Mouse (Mus musculus) limb, embryonic 13.5 days (tissue): Measurements from ENCODE around the gene Atxn7l1. TPM values are rescaled to one million over a fixed set of nuclear protein-coding genes. Genes with fewer than 3 reads are reported as not detected.
A peak's percentile ranks its signal among the peaks of the same experiment; 100 is the strongest.

ENCODE experiments used
- ATAC-seq: fragments of 200-750 bp; cut with Nextera tagmentation; 2 replicates; pipeline ENCODE4 v1.8.0; 2017; ENCODE audit warnings: low read depth, moderate number of reproducible peaks, moderate TSS enrichment; ENCODE audit not compliant: low FRiP score
- H3K27ac ChIP-seq: fragments of 300-500 bp; sonication (generic); 2 replicates; pipeline ENCODE4 v1.5.1; 2015; ENCODE audit warnings: inconsistent platforms, mild to moderate bottlenecking, moderate library complexity
- H3K27me3 ChIP-seq: fragments of 300-500 bp; sonication (generic); 2 replicates; pipeline ENCODE4 v1.6.1; 2015; ENCODE audit warnings: mild to moderate bottlenecking, inconsistent platforms
- H3K36me3 ChIP-seq: fragments of 300-500 bp; sonication (generic); 2 replicates; pipeline ENCODE4 v1.6.1; 2015; ENCODE audit warnings: inconsistent platforms, mild to moderate bottlenecking, moderate library complexity
- H3K4me1 ChIP-seq: fragments of 300-500 bp; sonication (generic); 2 replicates; pipeline ENCODE4 v1.6.1; 2015; ENCODE audit warnings: inconsistent platforms
- H3K4me2 ChIP-seq: fragments of 300-500 bp; sonication (generic); replicated peaks from 2 replicates; pipeline ENCODE4 v1.6.1; 2015; ENCODE audit warnings: inconsistent platforms, mild to moderate bottlenecking, moderate library complexity
- H3K4me3 ChIP-seq: fragments of 300-500 bp; sonication (generic); 2 replicates; pipeline ENCODE4 v1.5.1; 2015; ENCODE audit warnings: moderate library complexity, mild to moderate bottlenecking, inconsistent platforms
- H3K9ac ChIP-seq: fragments of 300-500 bp; sonication (generic); 2 replicates; pipeline ENCODE4 v1.6.1; 2015; ENCODE audit warnings: mild to moderate bottlenecking, inconsistent platforms
- H3K9me3 ChIP-seq: fragments of 300-500 bp; sonication (generic); 2 replicates; pipeline ENCODE4 v1.6.1; 2016; ENCODE audit warnings: inconsistent platforms
- WGBS: fragments of 180-500 bp; shearing (Covaris S2); methylation state at CpG from one replicate; pipeline ENCODE4 v1.1.7; 2015; 5-methylcytosine and 5-hydroxymethylcytosine counted together
- polyA plus RNA-seq: library from polyadenylated mRNA; unstranded; fragments of >200 nt; fragmentation: Nextera tagmentation; extraction: Ambion mirVana; gene quantifications from 2 replicates; pipeline ENCODE4 v1.2.1, GENCODE M21; 2015

The Atxn7l1 gene
- polyA plus RNA-seq, 1 experiment from 2014 or later = 13.9 TPM

GRCm38 (mm10) chr12:33190133-33190532 is 42.6 kb downstream of the Atxn7l1 start:
- no peak for ATAC-seq

GRCm38 (mm10) chr12:33190633-33191032 is 43.1 kb downstream of the Atxn7l1 start:
- Histone ChIP-seq H3K4me3 (no peak overlapping the region), H3K27me3 (no peaks in the 10 kb centered on the region), H3K36me3 (no peaks in the 10 kb centered on the region), H3K4me2 (no peak overlapping the region), H3K9me3 (no peaks in the 10 kb centered on the region), H3K4me1 (peaks cover 14% of the 10 kb centered on the region), H3K9ac (no peak overlapping the region), H3K27ac (no peak overlapping the region; the same call in 1 of the 2 replicates)
- 74% methylated on average over 6 of the region's 6 CpGs for WGBS
- ATAC-seq = no peak

More at GRCm38 (mm10) chr12:33190133-33190532, 42.6 kb downstream of the Atxn7l1 start:
- no peak overlapping the region for H3K4me2 ChIP-seq
- H3K9me3 ChIP-seq = no peaks in the 10 kb centered on the region
- no peaks in the 10 kb centered on the region for H3K36me3 ChIP-seq
- H3K27me3 ChIP-seq = no peaks in the 10 kb centered on the region
- no peak overlapping the region for H3K9ac ChIP-seq
- peaks cover 14% of the 10 kb centered on the region for H3K4me1 ChIP-seq
- H3K27ac ChIP-seq = no peak overlapping the region
- WGBS = 93% methylated on average over 7 of the region's 7 CpGs
- no peak overlapping the region for H3K4me3 ChIP-seq

- no peaks in the 10 kb centered on the region for H3K36me3 ChIP-seq
- H3K4me1 ChIP-seq = peaks cover 22% of the 10 kb centered on the region
- H3K27ac ChIP-seq = peak overlapping the region; percentile 28; the same call in 1 of the 2 replicates
- 22% methylated on average over 11 of the region's 11 CpGs for WGBS
- no peak overlapping the region for H3K4me3 ChIP-seq
- H3K27me3 ChIP-seq = no peaks in the 10 kb centered on the region
- H3K9me3 ChIP-seq = no peaks in the 10 kb centered on the region
- peak overlapping the region; percentile 31; the same call in 1 of the 2 replicates for H3K4me2 ChIP-seq
- no peak overlapping the region for H3K9ac ChIP-seq
- ATAC-seq = peak; percentile 82
Observed at GRCm38 (mm10) chr12:33193408-33193901, 46.0 kb downstream of the Atxn7l1 start.

- Histone ChIP-seq H3K36me3 (no peaks in the 10 kb centered on the region), H3K27ac (no peak overlapping the region), H3K27me3 (no peaks in the 10 kb centered on the region), H3K9ac (no peak overlapping the region), H3K4me3 (no peak overlapping the region), H3K4me1 (peaks cover 22% of the 10 kb centered on the region), H3K9me3 (no peaks in the 10 kb centered on the region), H3K4me2 (no peak overlapping the region)
- ATAC-seq = no peak
- WGBS = 62% methylated on average over 8 of the region's 8 CpGs
Observed at GRCm38 (mm10) chr12:33195175-33195574, 47.7 kb downstream of the Atxn7l1 start.

- Histone ChIP-seq H3K9ac (no peak overlapping the region), H3K4me2 (no peak overlapping the region), H3K4me1 (peaks cover 25% of the 10 kb centered on the region), H3K27me3 (no peaks in the 10 kb centered on the region), H3K4me3 (no peak overlapping the region), H3K36me3 (no peaks in the 10 kb centered on the region), H3K27ac (no peak overlapping the region), H3K9me3 (no peaks in the 10 kb centered on the region)
- no peak for ATAC-seq
- 66% methylated on average over 6 of the region's 6 CpGs for WGBS
Observed at GRCm38 (mm10) chr12:33197287-33197686, 49.8 kb downstream of the Atxn7l1 start.

GRCm38 (mm10) chr12:33197746-33198145 is 50.3 kb downstream of the Atxn7l1 start:
- H3K9ac ChIP-seq = no peak overlapping the region
- no peaks in the 10 kb centered on the region for H3K27me3 ChIP-seq
- no peaks in the 10 kb centered on the region for H3K9me3 ChIP-seq
- no peaks in the 10 kb centered on the region for H3K36me3 ChIP-seq
- no peak overlapping the region for H3K4me2 ChIP-seq
- H3K4me3 ChIP-seq = no peak overlapping the region
- 81% methylated on average over 6 of the region's 6 CpGs for WGBS
- no peak overlapping the region for H3K27ac ChIP-seq
- ATAC-seq = no peak
- peaks cover 30% of the 10 kb centered on the region for H3K4me1 ChIP-seq

GRCm38 (mm10) chr12:33201068-33201467 is 53.6 kb downstream of the Atxn7l1 start:
- no peak overlapping the region for H3K27ac ChIP-seq
- no peak overlapping the region for H3K4me3 ChIP-seq
- WGBS = 88% methylated on average over 6 of the region's 6 CpGs
- H3K9me3 ChIP-seq = no peaks in the 10 kb centered on the region
- ATAC-seq = no peak
- no peak overlapping the region for H3K4me2 ChIP-seq
- peaks cover 16% of the 10 kb centered on the region for H3K4me1 ChIP-seq
- H3K9ac ChIP-seq = no peak overlapping the region
- H3K27me3 ChIP-seq = no peaks in the 10 kb centered on the region
- H3K36me3 ChIP-seq = no peaks in the 10 kb centered on the region

GRCm38 (mm10) chr12:33201491-33202210 is 54.2 kb downstream of the Atxn7l1 start:
- Histone ChIP-seq H3K9me3 (no peaks in the 10 kb centered on the region), H3K9ac (no peak overlapping the region), H3K4me2 (no peak overlapping the region), H3K4me3 (no peak overlapping the region), H3K27me3 (no peaks in the 10 kb centered on the region), H3K4me1 (peaks cover 16% of the 10 kb centered on the region), H3K36me3 (no peaks in the 10 kb centered on the region), H3K27ac (no peak overlapping the region)
- WGBS = 67% methylated on average over 7 of the region's 7 CpGs
- ATAC-seq = no peak

GRCm38 (mm10) chr12:33205255-33205654 is 57.8 kb downstream of the Atxn7l1 start:
- H3K9me3 ChIP-seq = no peaks in the 10 kb centered on the region
- WGBS = 93% methylated on average over 4 of the region's 4 CpGs
- no peak overlapping the region for H3K4me2 ChIP-seq
- no peak for ATAC-seq
- no peak overlapping the region for H3K9ac ChIP-seq
- H3K4me3 ChIP-seq = no peak overlapping the region
- H3K27me3 ChIP-seq = no peaks in the 10 kb centered on the region
- H3K4me1 ChIP-seq = peaks cover 8% of the 10 kb centered on the region
- H3K27ac ChIP-seq = no peak overlapping the region
- no peaks in the 10 kb centered on the region for H3K36me3 ChIP-seq

GRCm38 (mm10) chr12:33206300-33206699 is 58.8 kb downstream of the Atxn7l1 start:
- Histone ChIP-seq H3K4me2 (no peak overlapping the region), H3K27ac (no peak overlapping the region), H3K27me3 (no peaks in the 10 kb centered on the region), H3K36me3 (no peaks in the 10 kb centered on the region), H3K4me3 (no peak overlapping the region), H3K9me3 (no peaks in the 10 kb centered on the region), H3K9ac (no peak overlapping the region), H3K4me1 (peaks cover 8% of the 10 kb centered on the region)
- no peak for ATAC-seq
- WGBS = 78% methylated on average over 6 of the region's 6 CpGs

- no peaks in the 10 kb centered on the region for H3K9me3 ChIP-seq
- peaks cover 8% of the 10 kb centered on the region; the same call in 1 of the 2 replicates for H3K4me1 ChIP-seq
- H3K27me3 ChIP-seq = no peaks in the 10 kb centered on the region
- H3K27ac ChIP-seq = no peak overlapping the region
- no peak overlapping the region for H3K4me2 ChIP-seq
- 76% methylated on average over 4 of the region's 4 CpGs for WGBS
- no peaks in the 10 kb centered on the region; the same call in 1 of the 2 replicates for H3K36me3 ChIP-seq
- H3K4me3 ChIP-seq = no peak overlapping the region
- no peak overlapping the region for H3K9ac ChIP-seq
- ATAC-seq = no peak
Observed at GRCm38 (mm10) chr12:33210856-33211255, 63.4 kb downstream of the Atxn7l1 start.

- Histone ChIP-seq H3K4me1 (peaks cover 36% of the 10 kb centered on the region), H3K9me3 (no peaks in the 10 kb centered on the region), H3K27ac (no peak overlapping the region), H3K4me2 (no peak overlapping the region), H3K9ac (no peak overlapping the region), H3K4me3 (no peak overlapping the region), H3K36me3 (peaks cover 14% of the 10 kb centered on the region; the same call in 1 of the 2 replicates), H3K27me3 (no peaks in the 10 kb centered on the region)
- no peak for ATAC-seq
- WGBS = 88% methylated on average over 9 of the region's 9 CpGs
Observed at GRCm38 (mm10) chr12:33218215-33218859, 70.8 kb downstream of the Atxn7l1 start.
